Mouse (Mus musculus) NIH3T3 (cell line): ENCODE measurements at regions not wholly inside any gene's neighbourhood (a gene's known extent, or its start where the extent isn't known, plus 50 kb on each side); places are given as distances from the start of the nearest gene placed in this dataset.

ENCODE experiments used
- DNase-seq: peaks from one replicate; pipeline ENCODE4 v3.0.0-alpha.2; 2012; ENCODE audit warnings: low read depth

GRCm38 (mm10) chr7:136798605-136799004 is 95.8 kb upstream of the Mgmt start:
- no peak for DNase-seq

GRCm38 (mm10) chr7:136807101-136807500 is 87.3 kb upstream of the Mgmt start:
- DNase-seq, result no peak

GRCm38 (mm10) chr7:136807968-136808367 is 86.4 kb upstream of the Mgmt start:
- DNase-seq, result peak; percentile 4

GRCm38 (mm10) chr7:136809576-136809975 is 84.8 kb upstream of the Mgmt start:
- no peak for DNase-seq

GRCm38 (mm10) chr7:136813691-136814325 is 80.6 kb upstream of the Mgmt start:
- DNase-seq, result no peak

- DNase-seq, result no peak
Observed at GRCm38 (mm10) chr7:136814751-136815150, 79.7 kb upstream of the Mgmt start.

- no peak for DNase-seq
Observed at GRCm38 (mm10) chr7:136820291-136820690, 74.1 kb upstream of the Mgmt start.

- DNase-seq, result no peak
Observed at GRCm38 (mm10) chr7:136825647-136826046, 68.8 kb upstream of the Mgmt start.

- DNase-seq, result no peak
Observed at GRCm38 (mm10) chr7:136829621-136830313, 64.6 kb upstream of the Mgmt start.

- DNase-seq, result no peak
Observed at GRCm38 (mm10) chr7:136832419-136832818, 62.0 kb upstream of the Mgmt start.

GRCm38 (mm10) chr7:136838971-136839370 is 55.4 kb upstream of the Mgmt start:
- DNase-seq, result no peak

- no peak for DNase-seq
Observed at GRCm38 (mm10) chr7:136840224-136840623, 54.2 kb upstream of the Mgmt start.

- no peak for DNase-seq
Observed at GRCm38 (mm10) chr7:136842751-136843150, 51.7 kb upstream of the Mgmt start.

GRCm38 (mm10) chr7:136844282-136844681 is 50.1 kb upstream of the Mgmt start:
- no peak for DNase-seq
